Mouse (Mus musculus) thymus, postnatal 10 days (tissue): ENCODE measurements around the gene H2-Ke6.

Source experiments
- DNase-seq, 2 experiments: peaks; one replicate each; pipeline ENCODE4 v3.0.0; 2021; ENCODE audit warnings: low spot score in 2 of 2

Gene H2-Ke6

GRCm38 (mm10) chr17:34027656-34028223, at the start of gene H2-Ke6:
Gene H2-Ke6, minus strand, starts transcription at chr17:34028060.
- DNase-seq = peak; percentile 87 to 88

DNA sequence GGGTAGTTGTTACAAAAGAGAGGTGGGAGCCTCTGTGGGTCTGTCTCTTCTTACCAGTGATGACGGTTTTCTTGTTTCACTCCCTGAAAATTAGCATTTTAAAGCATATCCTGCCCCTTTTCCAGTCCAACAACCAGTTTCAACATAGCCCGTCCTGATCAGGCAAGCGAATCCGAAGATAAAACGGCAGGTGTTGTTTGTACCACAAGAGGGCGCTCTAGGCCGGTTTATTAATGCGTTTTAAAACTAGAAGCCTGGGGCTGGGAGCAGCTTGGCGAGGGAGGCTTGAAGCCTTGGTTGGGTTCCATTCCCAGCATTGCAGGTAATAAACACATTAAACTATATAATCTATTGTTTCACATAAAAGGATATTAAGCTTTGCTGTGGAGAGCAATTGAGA, 49.7 kb upstream of the H2-Ke6 start:
- DNase-seq = peak; percentile 47 to 78

DNA sequence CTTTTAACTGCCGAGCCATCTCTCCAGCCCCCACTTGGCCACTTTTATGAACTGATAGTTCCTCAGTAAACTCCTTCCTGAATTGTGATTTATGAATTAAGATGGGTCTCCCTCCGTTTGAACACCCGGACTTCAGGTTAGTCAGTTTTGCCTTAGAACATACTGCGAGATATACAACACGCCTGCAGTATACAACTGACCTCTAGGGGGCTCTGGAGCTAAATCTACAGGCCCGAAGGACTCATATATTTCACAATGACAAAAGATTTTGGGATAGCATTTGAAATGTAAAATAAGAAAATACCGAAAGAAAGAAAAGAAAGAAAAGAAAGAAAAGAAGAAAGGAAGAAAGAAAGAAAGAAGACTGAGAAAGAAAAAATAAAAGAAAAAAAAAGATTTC, 47.4 kb upstream of the H2-Ke6 start:
- peak; percentile 48 to 83 for DNase-seq

DNA sequence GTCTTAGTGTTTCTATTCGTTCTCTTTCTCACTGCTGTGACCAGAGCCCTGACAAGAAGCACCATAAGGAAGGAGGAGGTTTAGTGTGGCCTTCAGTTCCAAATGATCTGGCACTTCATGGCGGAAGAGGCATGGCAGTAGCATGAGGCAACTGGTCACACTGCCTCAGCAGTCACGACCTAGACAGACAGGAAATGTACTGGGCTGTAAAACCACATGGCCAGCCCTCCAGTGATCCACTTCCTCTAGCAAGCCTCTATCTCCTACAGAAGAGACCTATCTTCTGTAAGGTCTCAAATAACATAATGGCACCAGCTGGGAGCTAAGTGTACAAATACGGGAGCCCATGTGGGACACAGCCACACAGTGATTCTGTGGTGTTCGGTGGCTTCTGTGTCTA, 44.2 kb upstream of the H2-Ke6 start:
- no peak for DNase-seq

- no peak for DNase-seq
Measured at GRCm38 (mm10) chr17:34068864-34069263, 41.0 kb upstream of the H2-Ke6 start.

- DNase-seq = no peak
Measured at GRCm38 (mm10) chr17:34057224-34057623, 29.4 kb upstream of the H2-Ke6 start.

- DNase-seq = no peak
Measured at GRCm38 (mm10) chr17:34047404-34048050, 19.7 kb upstream of the H2-Ke6 start.

DNA sequence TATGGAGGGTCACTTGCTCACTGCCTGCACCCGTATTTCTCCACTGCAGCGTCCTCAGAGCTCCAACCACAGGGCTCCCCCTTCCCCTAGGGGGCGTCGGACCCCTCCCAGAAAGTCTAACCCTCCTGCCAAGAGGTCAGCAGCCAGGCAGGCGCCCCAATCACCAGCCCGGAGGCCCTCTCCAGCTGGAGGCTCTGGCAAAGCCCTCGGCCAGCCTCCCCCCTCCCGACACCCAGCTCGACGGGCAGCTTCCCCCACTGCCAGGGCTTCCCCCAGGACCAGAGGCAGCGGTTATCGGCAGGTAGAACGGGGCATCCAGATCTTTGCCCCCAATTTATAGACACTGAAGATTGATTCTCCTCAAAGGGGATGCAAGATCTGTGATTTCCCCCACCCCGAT, 18.1 kb upstream of the H2-Ke6 start:
- no peak for DNase-seq

DNA sequence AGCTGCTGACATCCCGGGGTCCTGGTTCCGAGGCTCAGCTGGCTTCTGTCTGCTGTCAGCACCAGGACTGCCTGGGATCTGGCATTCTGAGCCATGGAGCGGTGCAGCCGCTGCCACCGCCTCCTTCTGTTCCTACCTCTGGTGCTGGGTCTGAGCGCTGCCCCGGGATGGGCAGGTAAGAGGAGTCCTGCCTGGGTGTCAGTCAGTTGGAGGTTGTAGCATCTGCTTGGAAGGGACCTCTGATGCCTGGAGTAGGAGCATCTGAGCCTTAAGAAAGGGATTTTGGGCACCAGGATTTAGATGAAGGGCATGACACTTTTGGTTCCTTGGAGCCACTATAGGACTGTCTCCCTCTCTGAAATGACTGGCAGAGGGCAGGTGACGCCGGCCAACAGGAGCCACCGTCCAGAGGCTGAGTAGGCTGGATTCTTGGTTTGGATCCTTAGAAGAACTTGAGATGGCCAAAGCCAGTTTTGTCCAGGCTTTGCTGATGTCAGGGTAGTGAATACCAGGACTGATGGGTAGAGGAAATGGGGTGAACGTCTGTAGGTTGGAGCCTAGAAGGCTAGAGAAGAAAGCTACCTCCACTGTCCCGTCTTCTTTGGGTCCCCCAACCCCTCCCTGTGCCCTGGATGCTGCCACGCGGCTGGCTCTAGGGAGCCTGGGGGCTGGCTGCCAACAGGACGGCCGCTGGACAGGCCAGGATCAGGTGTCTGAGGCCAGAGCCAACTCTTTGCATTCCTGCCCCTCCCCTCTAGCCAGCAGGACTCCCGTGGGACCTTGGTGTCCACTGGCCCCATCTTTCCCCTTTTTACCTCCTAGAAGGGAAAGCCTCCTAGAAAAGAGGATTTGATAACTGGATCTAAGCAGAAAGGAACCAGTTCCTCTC, 11.9 kb upstream of the H2-Ke6 start:
- DNase-seq = no peak

GRCm38 (mm10) chr17:34038878-34039561, 11.2 kb upstream of the H2-Ke6 start, which contains the start of gene Col11a2:
Gene Col11a2, plus strand, starts transcription at chr17:34039437.
- DNase-seq = no peak

- DNase-seq = no peak
Measured at GRCm38 (mm10) chr17:34038440-34038839, 10.6 kb upstream of the H2-Ke6 start.

- DNase-seq = no peak
Measured at GRCm38 (mm10) chr17:34037241-34037640, 9.4 kb upstream of the H2-Ke6 start.

GRCm38 (mm10) chr17:34036647-34037046, 8.8 kb upstream of the H2-Ke6 start:
- no peak for DNase-seq

DNA sequence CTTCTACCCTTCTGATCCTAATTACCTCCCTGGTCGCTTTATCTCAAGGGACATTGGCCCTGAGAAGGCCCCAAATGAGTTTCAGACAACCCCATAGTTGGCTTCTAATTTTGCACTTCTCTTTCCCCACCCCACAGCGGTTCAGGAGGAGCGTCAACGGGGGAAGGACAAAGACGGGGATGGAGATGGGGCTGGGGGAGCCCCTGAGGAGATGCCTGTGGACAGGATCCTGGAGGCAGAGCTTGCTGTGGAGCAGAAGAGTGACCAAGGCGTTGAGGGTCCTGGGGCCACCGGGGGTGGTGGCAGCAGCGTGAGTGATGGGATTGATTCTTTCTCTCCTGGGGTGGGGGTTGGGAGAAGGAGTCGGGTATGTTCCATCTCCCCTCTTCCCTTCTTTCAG, 7.7 kb upstream of the H2-Ke6 start:
- DNase-seq = no peak

GRCm38 (mm10) chr17:34034064-34034463, 6.2 kb upstream of the H2-Ke6 start:
- DNase-seq = peak; percentile 57 to 87

DNA sequence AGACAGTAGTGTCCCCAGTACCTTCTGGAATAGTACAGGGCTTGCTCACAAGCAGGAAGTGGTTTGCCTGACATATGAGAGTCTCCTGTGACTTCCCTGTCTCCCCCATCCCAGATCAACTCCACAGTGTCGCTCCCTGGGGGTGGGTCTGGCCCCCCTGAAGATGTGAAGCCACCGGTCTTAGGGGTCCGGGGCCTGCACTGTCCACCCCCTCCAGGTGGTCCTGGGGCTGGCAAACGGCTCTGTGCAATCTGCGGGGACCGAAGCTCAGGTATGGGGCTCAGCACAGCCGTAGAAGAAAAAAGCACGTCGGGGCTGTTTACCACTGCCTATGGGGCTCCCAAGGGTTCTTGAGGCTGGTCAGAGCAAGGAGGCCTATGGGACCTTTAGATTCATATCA, 5.6 kb upstream of the H2-Ke6 start:
- DNase-seq = no peak

DNA sequence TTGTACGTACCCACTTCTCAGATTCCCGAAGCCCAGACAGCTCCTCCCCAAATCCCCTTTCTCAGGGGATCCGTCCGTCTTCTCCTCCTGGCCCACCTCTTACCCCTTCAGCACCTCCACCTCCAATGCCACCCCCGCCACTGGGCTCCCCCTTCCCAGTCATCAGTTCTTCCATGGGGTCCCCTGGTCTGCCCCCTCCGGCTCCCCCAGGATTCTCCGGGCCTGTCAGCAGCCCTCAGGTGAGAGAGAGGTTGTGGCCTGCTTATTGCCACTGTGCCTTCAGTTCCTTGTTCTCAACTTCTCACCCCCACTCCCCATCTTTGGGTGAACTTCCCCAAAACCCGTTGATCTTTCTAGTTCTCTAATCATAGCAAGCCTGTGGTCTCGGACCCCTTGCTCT, 4.9 kb upstream of the H2-Ke6 start:
- no peak for DNase-seq

DNA sequence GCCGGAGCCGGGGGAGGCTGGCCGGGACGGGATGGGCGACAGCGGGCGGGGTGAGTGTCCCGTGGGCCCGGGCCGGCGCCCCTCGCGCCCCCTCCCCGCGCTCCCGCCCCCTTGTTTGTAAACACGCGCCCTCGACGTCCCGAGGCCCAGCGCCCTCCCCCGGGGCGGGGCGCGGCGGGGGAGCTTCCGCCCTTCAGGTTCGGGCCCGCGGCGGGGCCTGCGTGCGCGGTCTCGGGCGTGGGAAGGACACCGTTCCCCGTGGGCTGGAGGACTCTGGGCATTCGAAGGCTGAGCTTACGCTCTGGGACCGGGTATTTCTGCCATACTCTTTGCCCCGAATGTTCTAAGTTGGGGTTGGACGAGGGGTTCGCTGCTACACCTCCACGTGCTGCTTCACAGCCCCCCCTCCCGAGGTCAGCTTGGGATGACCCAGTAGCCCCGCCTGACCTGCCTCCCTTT, 4.3 kb upstream of the H2-Ke6 start:
- peak; percentile 75 to 76 for DNase-seq

DNA sequence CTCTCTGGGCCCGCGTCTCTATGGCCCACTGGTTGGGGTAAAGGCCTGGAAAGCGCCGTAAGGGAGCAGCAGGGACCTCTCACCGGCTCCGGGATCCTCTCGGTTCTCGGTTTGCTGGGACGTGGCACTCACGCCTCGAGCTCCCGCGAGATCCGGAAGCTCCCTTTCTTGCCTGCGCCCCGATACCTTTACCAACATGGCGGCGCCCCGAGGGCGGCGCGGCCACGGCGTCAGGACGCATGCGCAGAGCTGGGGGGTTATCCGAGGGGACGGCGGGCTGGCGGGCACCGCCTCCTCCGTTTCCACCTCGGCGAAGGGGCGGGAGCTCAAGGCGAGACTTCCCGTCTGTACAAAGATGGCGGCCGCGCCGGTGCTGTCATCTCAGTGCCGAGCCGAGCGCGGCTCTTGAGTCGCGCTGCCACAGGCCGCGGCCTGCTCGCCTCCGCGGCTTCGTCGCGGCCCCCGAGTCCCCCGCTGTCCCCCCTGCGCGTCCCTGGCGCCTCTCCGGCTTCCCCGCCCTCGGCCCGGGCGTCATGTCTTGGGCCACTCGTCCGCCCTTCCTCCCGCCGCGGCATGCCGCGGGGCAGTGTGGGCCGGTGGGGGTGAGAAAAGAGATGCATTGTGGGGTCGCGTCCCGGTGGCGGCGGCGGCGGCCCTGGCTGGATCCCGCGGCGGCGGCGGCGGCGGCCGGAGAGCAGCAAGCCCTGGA, 3.8 kb upstream of the H2-Ke6 start, which contains the start of the genes Slc39a7 and Rxrb:
Gene Slc39a7 (minus strand): TSS at position 218 of the 709 bp plus-strand sequence.
Gene Rxrb (plus strand): TSS at position 348 of the 709 bp plus-strand sequence.
- peak; percentile 99 to 100 for DNase-seq

DNA sequence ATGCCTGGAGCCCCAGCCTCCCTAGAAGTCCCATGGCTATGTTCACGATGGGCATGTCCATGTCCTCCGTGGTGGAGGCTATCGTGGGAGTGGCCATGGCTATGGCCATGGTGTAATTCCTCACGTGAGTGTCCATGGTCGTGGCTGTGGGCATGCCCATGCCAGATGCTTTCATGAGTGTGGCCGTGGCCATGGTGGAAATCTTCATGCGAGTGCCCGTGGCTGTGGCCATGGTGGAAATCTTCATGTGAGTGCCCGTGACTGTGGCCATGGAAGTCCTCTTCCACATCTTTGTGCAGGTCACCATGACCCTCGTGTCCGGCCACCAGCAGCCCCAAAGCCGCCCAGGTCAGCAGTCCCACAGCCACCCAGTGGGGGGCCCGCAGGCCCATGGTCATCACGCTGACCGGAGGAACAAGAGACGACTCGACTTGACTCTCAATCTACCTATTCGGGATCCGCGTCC, 3.0 kb upstream of the H2-Ke6 start:
- peak; percentile 28 to 57 for DNase-seq
